8 mouse cellular contexts compared by ENCODE assay signal in the genomic region with DNA sequence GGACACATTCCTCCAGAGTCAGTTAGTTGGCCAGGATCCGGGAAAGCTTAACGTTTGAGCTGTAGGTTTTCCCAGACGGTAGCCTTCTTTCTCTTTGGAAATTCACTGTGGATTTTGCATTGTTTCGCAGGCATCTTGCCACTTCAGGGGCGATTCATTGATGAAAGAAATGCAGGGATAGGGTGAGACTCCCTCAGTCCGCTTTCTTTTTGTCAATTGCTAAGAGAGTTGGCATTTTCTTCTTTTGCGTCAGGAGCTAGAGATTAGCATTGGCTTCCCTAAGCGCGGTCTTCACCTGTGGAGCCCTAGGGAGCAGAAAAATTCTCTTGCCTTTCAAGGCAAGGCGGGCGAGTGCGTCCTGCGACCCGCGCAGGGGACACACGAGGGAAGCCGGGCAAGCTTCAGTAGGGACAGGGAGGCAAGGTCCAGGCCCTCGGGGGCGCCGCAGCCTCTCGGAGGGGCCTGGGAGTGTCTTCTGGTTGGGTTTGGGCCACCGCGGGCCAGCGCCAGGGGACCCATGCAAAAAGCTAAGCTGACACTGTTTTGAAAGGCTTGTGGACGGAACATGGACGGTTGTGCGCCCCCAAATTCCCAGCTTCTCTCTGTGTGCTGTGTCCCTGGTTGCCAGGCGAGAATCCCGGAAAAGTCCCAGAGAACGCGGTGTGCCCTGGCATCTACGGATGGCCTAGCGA. TPM values are rescaled to one million over a fixed set of nuclear protein-coding genes. Genes with fewer than 3 reads are reported as not detected.
DNase-seq lines count a peak whose midpoint lies in the region; ATAC-seq and TF ChIP-seq lines count a peak whose summit lies in the region.

No protein-coding gene starts in this region.

- no peak for TF ChIP-seq CTCF in lung, embryonic 14.5 days (IDR thresholded peaks at IDR 0.05; ENCODE audit: low read depth)

- no peak overlapping the region for H3K9ac ChIP-seq in lung, embryonic 14.5 days
- H3K9ac ChIP-seq in embryonic facial prominence, embryonic 15.5 days, result no peak overlapping the region
- H3K9ac ChIP-seq in neural tube, embryonic 15.5 days (replicated peaks), result no peak overlapping the region

- peak; percentile 24 for DNase-seq in lung, embryonic 14.5 days
- no peak for DNase-seq in lung, postnatal 14 days
- peak; percentile 63 for DNase-seq in limb, embryonic 10.5 days (ENCODE audit: low spot score)
- no peak for DNase-seq in Muller cell, postnatal 12 days (ENCODE audit: inconsistent ontology term)
- no peak for DNase-seq in left cerebral cortex, postnatal 4 days

- H3K27me3 ChIP-seq in lung, embryonic 14.5 days (ENCODE audit: insufficient read depth, low read length), result peaks cover 65% of the 10 kb centered on the region
- H3K27me3 ChIP-seq in embryonic facial prominence, embryonic 15.5 days, result peaks cover 49% of the 10 kb centered on the region
- peaks cover 70% of the 10 kb centered on the region for H3K27me3 ChIP-seq in limb, embryonic 10.5 days (ENCODE audit: low read depth, poor library complexity, severe bottlenecking)
- peaks cover 55% of the 10 kb centered on the region for H3K27me3 ChIP-seq in neural tube, embryonic 15.5 days (replicated peaks)

- H3K9me3 ChIP-seq in lung, embryonic 14.5 days (ENCODE audit: low read depth, low read length), result no peaks in the 10 kb centered on the region
- no peaks in the 10 kb centered on the region for H3K9me3 ChIP-seq in embryonic facial prominence, embryonic 15.5 days (replicated peaks)
- H3K9me3 ChIP-seq in limb, embryonic 10.5 days (replicated peaks), result no peaks in the 10 kb centered on the region
- H3K9me3 ChIP-seq in neural tube, embryonic 15.5 days (replicated peaks), result no peaks in the 10 kb centered on the region

- peak overlapping the region; percentile 9; the same call in 1 of the 2 replicates for H3K4me3 ChIP-seq in lung, embryonic 14.5 days (ENCODE audit: low read depth, low read length)
- H3K4me3 ChIP-seq in embryonic facial prominence, embryonic 15.5 days (replicated peaks), result peak overlapping the region; percentile 22
- H3K4me3 ChIP-seq in limb, embryonic 10.5 days, result peak overlapping the region; percentile 36
- H3K4me3 ChIP-seq in neural tube, embryonic 15.5 days (replicated peaks), result no peak overlapping the region

- 2% methylated on average over 33 of the region's 33 CpGs for WGBS in lung, embryonic 14.5 days
- 7% methylated on average over 33 of the region's 33 CpGs for WGBS in embryonic facial prominence, embryonic 15.5 days
- WGBS in limb, embryonic 10.5 days, result under 1% methylated on average over 33 of the region's 33 CpGs
- 4% methylated on average over 33 of the region's 33 CpGs for WGBS in neural tube, embryonic 15.5 days

- intact Hi-C loops in left cerebral cortex, postnatal 4 days (cut with DNase I), result loop anchor here (10.0 kb wide), 1 partner anchor 1246 kb away; no protein-coding TSS in a partner anchor

- H3K4me1 ChIP-seq in lung, embryonic 14.5 days (ENCODE audit: insufficient read depth), result no peaks in the 10 kb centered on the region
- H3K4me1 ChIP-seq in embryonic facial prominence, embryonic 15.5 days, result peaks cover 34% of the 10 kb centered on the region
- peaks cover 34% of the 10 kb centered on the region for H3K4me1 ChIP-seq in limb, embryonic 10.5 days
- peaks cover 21% of the 10 kb centered on the region for H3K4me1 ChIP-seq in neural tube, embryonic 15.5 days

- H3K36me3 ChIP-seq in lung, embryonic 14.5 days (ENCODE audit: insufficient read depth), result peaks cover 4% of the 10 kb centered on the region; the same call in 1 of the 2 replicates
- no peaks in the 10 kb centered on the region for H3K36me3 ChIP-seq in embryonic facial prominence, embryonic 15.5 days
- no peaks in the 10 kb centered on the region for H3K36me3 ChIP-seq in limb, embryonic 10.5 days
- H3K36me3 ChIP-seq in neural tube, embryonic 15.5 days, result no peaks in the 10 kb centered on the region

- peak overlapping the region; percentile 3; the same call in 1 of the 2 replicates for H3K4me2 ChIP-seq in lung, embryonic 14.5 days
- peak overlapping the region; percentile 34 for H3K4me2 ChIP-seq in embryonic facial prominence, embryonic 15.5 days (replicated peaks)
- H3K4me2 ChIP-seq in neural tube, embryonic 15.5 days, result peak overlapping the region; percentile 15

- no peak for ATAC-seq in lung, embryonic 14.5 days (ENCODE audit: insufficient read depth)
- ATAC-seq in embryonic facial prominence, embryonic 15.5 days (ENCODE audit: insufficient number of reproducible peaks, low FRiP score, low TSS enrichment, low read depth), result no peak
- no peak for ATAC-seq in neural tube, embryonic 15.5 days (ENCODE audit: low FRiP score)
- ATAC-seq in cerebellum, adult (ENCODE audit: insufficient number of reproducible peaks, low FRiP score, low TSS enrichment), result no peak

- H3K27ac ChIP-seq in lung, embryonic 14.5 days (ENCODE audit: low read depth), result no peak overlapping the region
- H3K27ac ChIP-seq in embryonic facial prominence, embryonic 15.5 days (replicated peaks), result no peak overlapping the region
- no peak overlapping the region for H3K27ac ChIP-seq in limb, embryonic 10.5 days
- H3K27ac ChIP-seq in neural tube, embryonic 15.5 days (replicated peaks), result no peak overlapping the region

RNA-seq across cellular contexts. Expression of gene Sp9, which starts 8.8 kb away (rescaled TPM):
- not detected in 2 replicates for polyA plus RNA-seq in lung, embryonic 14.5 days (2014; fragmentation: Nextera tagmentation; extraction: Ambion mirVana)
- 2.7 and 2.9 TPM in 2 replicates for polyA plus RNA-seq in embryonic facial prominence, embryonic 15.5 days (2015; fragmentation: Nextera tagmentation; extraction: Ambion mirVana)
- polyA plus RNA-seq in limb, embryonic 10.5 days (2016; fragmentation: Nextera tagmentation; extraction: Ambion mirVana), result 0.19 and 0.36 TPM in 2 replicates
- 1.1 and 1.4 TPM in 2 replicates for polyA plus RNA-seq in neural tube, embryonic 15.5 days (2015; fragmentation: Nextera tagmentation; extraction: Ambion mirVana)
- 1 to 10 TPM; 7.8 to 8.2 TPM for total RNA-seq in left cerebral cortex, postnatal 4 days (2021)

RNA-seq across cellular contexts. Expression of gene Scrn3, which starts 31.9 kb away (rescaled TPM):
- polyA plus RNA-seq in lung, embryonic 14.5 days (2014; fragmentation: Nextera tagmentation; extraction: Ambion mirVana), result 15.0 and 15.9 TPM in 2 replicates
- polyA plus RNA-seq in embryonic facial prominence, embryonic 15.5 days (2015; fragmentation: Nextera tagmentation; extraction: Ambion mirVana), result 14.1 and 14.7 TPM in 2 replicates
- polyA plus RNA-seq in limb, embryonic 10.5 days (2016; fragmentation: Nextera tagmentation; extraction: Ambion mirVana), result 14.7 and 16.5 TPM in 2 replicates
- 9.8 TPM in 2 replicates for polyA plus RNA-seq in neural tube, embryonic 15.5 days (2015; fragmentation: Nextera tagmentation; extraction: Ambion mirVana)
- 1 to 10 TPM; 3.4 to 4.1 TPM for total RNA-seq in left cerebral cortex, postnatal 4 days (2021)

RNA-seq across cellular contexts. Expression of gene Cir1, which starts 32.0 kb away (rescaled TPM):
- polyA plus RNA-seq in lung, embryonic 14.5 days (2014; fragmentation: Nextera tagmentation; extraction: Ambion mirVana), result 20.9 and 23.8 TPM in 2 replicates
- polyA plus RNA-seq in embryonic facial prominence, embryonic 15.5 days (2015; fragmentation: Nextera tagmentation; extraction: Ambion mirVana), result 23.3 and 26.6 TPM in 2 replicates
- 12.2 and 14.3 TPM in 2 replicates for polyA plus RNA-seq in limb, embryonic 10.5 days (2016; fragmentation: Nextera tagmentation; extraction: Ambion mirVana)
- polyA plus RNA-seq in neural tube, embryonic 15.5 days (2015; fragmentation: Nextera tagmentation; extraction: Ambion mirVana), result 23.1 and 26.9 TPM in 2 replicates
- total RNA-seq in left cerebral cortex, postnatal 4 days (2021), result 10 to 100 TPM; 22.9 to 25.1 TPM

Comparison
In these comparisons a context has a peak if more than half of its experiments do, and no peak if none do; other contexts are left out.
1. DNase-seq: peak in lung, embryonic 14.5 days (single experiment) and limb, embryonic 10.5 days (single experiment); none in lung, postnatal 14 days (single experiment), Muller cell, postnatal 12 days (single experiment) and left cerebral cortex, postnatal 4 days (single experiment).
2. Peak in every context shown above with its lines, with median percentiles within 50 percentile points of each other: H3K4me2 ChIP-seq.